Mouse (Mus musculus) brain, embryonic 14.5 days (tissue): ENCODE data around the gene Slc25a33.

ENCODE experiments used
- CTCF ChIP-seq: fragments of 200-500 bp; IDR thresholded peaks from 2 replicates; pipeline ENCODE4 v1.5.1; 2012; ENCODE audit warnings: inconsistent platforms, mild to moderate bottlenecking, moderate library complexity, borderline replicate concordance; ENCODE audit not compliant: insufficient read depth, insufficient read length; ENCODE audit errors: extremely low read depth
- POLR2A ChIP-seq: fragments of 200-500 bp; IDR thresholded peaks from 2 replicates; pipeline ENCODE4 v1.6.1; 2012; ENCODE audit warnings: mild to moderate bottlenecking, inconsistent platforms, borderline replicate concordance; ENCODE audit not compliant: poor library complexity, insufficient read depth, insufficient read length, severe bottlenecking; ENCODE audit errors: extremely low read depth

DNA sequence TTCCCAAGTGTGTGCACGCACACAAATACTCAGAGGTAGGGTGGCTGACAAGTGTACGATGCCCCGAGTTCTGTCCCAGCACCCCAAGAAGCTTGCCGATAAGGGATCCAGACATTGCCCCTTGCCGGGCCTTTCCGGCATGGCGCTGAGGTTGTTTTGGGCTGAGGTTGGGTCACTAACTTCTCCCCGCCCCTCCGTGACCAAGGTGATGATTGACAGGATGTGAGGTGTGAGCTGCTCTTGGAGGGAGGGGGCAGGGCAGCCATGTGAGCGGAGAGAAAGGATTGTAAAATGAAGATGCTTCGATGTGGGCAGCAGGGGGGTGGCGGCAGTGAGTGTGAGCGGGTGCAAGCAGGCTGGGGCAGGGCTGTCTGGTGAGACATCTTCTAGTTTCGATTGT is 41.5 kb upstream of the Slc25a33 start:
- no peak for TF ChIP-seq POLR2A
- TF ChIP-seq CTCF: no peak
